ENCODE assay signal across 8 mouse cellular contexts in genomic region chr13:75706457-75706856, GRCm38 (mm10). TPM values are rescaled to one million over a fixed set of nuclear protein-coding genes. Genes with fewer than 3 reads are reported as not detected.
DNase-seq lines count a peak whose midpoint lies in the region; ATAC-seq and TF ChIP-seq lines count a peak whose summit lies in the region.

Gene Ell2, plus strand, starts transcription at chr13:75706757.

- TF ChIP-seq CTCF in testis, adult 2 months (IDR thresholded peaks at IDR 0.05; ENCODE audit: control insufficient read depth, insufficient read depth, insufficient replicate concordance, low read depth, low read length), result no peak

- H3K9ac ChIP-seq in hindbrain, embryonic 11.5 days (ENCODE audit: low read depth, low read length), result peak within 1 kb of the TSS; percentile 68
- peak within 1 kb of the TSS; percentile 96 for H3K9ac ChIP-seq in liver, embryonic 16.5 days (ENCODE audit: low read depth, low read length)

- no peaks in the 10 kb centered on the region for H3K36me3 ChIP-seq in testis, adult 2 months (ENCODE audit: control insufficient read depth, insufficient read depth, low read length)
- H3K36me3 ChIP-seq in forebrain, embryonic 10.5 days (replicated peaks), result no peaks in the 10 kb centered on the region
- H3K36me3 ChIP-seq in hindbrain, embryonic 11.5 days (ENCODE audit: control insufficient read depth, insufficient read depth, low read length), result no peaks in the 10 kb centered on the region
- peaks cover 4% of the 10 kb centered on the region; the same call in 1 of the 2 replicates for H3K36me3 ChIP-seq in liver, embryonic 16.5 days (ENCODE audit: control insufficient read depth, insufficient read depth)

- 89% methylated on average over 1 of the region's 1 CpGs for WGBS in forebrain, embryonic 10.5 days
- 97% methylated on average over 1 of the region's 1 CpGs for WGBS in hindbrain, embryonic 11.5 days
- 95% methylated on average over 1 of the region's 1 CpGs for WGBS in liver, embryonic 16.5 days (ENCODE audit: insufficient replicate concordance)

- no peaks in the 10 kb centered on the region for H3K9me3 ChIP-seq in forebrain, embryonic 10.5 days
- no peaks in the 10 kb centered on the region for H3K9me3 ChIP-seq in hindbrain, embryonic 11.5 days (ENCODE audit: control insufficient read depth, low read length)
- no peaks in the 10 kb centered on the region for H3K9me3 ChIP-seq in liver, embryonic 16.5 days (replicated peaks; ENCODE audit: control insufficient read depth, low read length)

- peak within 1 kb of the TSS; percentile 94 for H3K4me3 ChIP-seq in testis, adult 2 months (ENCODE audit: control insufficient read depth, low read depth, low read length)
- peak within 1 kb of the TSS; percentile 78 for H3K4me3 ChIP-seq in forebrain, embryonic 10.5 days
- peak within 1 kb of the TSS; percentile 72 for H3K4me3 ChIP-seq in hindbrain, embryonic 11.5 days (ENCODE audit: low read depth, low read length)
- peak within 1 kb of the TSS; percentile 95 for H3K4me3 ChIP-seq in liver, embryonic 16.5 days (ENCODE audit: low read depth, low read length)

- H3K27ac ChIP-seq in testis, adult 2 months (ENCODE audit: control insufficient read depth, insufficient read depth, low read depth, low read length), result peak within 1 kb of the TSS; percentile 66
- H3K27ac ChIP-seq in forebrain, embryonic 10.5 days, result peak within 1 kb of the TSS; percentile 83
- 0 out of 2 replicates have a peak within 1 kb of the TSS, but pooled peaks have one; percentile 39 for H3K27ac ChIP-seq in hindbrain, embryonic 11.5 days (ENCODE audit: low read depth, low read length)
- peak within 1 kb of the TSS; percentile 93 for H3K27ac ChIP-seq in liver, embryonic 16.5 days (ENCODE audit: low read length)

- TF ChIP-seq POLR2A in testis, adult 2 months (IDR thresholded peaks at IDR 0.05; ENCODE audit: control insufficient read depth, low read depth, low read length), result no peak

- peaks cover 2% of the 10 kb centered on the region for H3K4me1 ChIP-seq in testis, adult 2 months (ENCODE audit: control insufficient read depth, insufficient read depth, low read length)
- H3K4me1 ChIP-seq in forebrain, embryonic 10.5 days, result peaks cover 14% of the 10 kb centered on the region
- H3K4me1 ChIP-seq in hindbrain, embryonic 11.5 days (replicated peaks; ENCODE audit: control insufficient read depth, insufficient read depth, low read length), result no peaks in the 10 kb centered on the region
- peaks cover 11% of the 10 kb centered on the region for H3K4me1 ChIP-seq in liver, embryonic 16.5 days (ENCODE audit: control insufficient read depth, low read depth, low read length)

- no peaks in the 10 kb centered on the region for H3K27me3 ChIP-seq in testis, adult 2 months (ENCODE audit: control insufficient read depth, insufficient read depth, low read length)
- H3K27me3 ChIP-seq in forebrain, embryonic 10.5 days (ENCODE audit: poor library complexity, severe bottlenecking), result peaks cover 26% of the 10 kb centered on the region
- H3K27me3 ChIP-seq in hindbrain, embryonic 11.5 days (ENCODE audit: control insufficient read depth, insufficient read depth, low read length), result no peaks in the 10 kb centered on the region; the same call in 1 of the 2 replicates
- no peaks in the 10 kb centered on the region for H3K27me3 ChIP-seq in liver, embryonic 16.5 days (ENCODE audit: control insufficient read depth, insufficient read depth, low read depth, low read length)

- H3K4me2 ChIP-seq in hindbrain, embryonic 11.5 days (replicated peaks; ENCODE audit: low read depth, low read length), result peak within 1 kb of the TSS; percentile 80
- peak within 1 kb of the TSS; percentile 68 for H3K4me2 ChIP-seq in liver, embryonic 16.5 days (ENCODE audit: low read depth, low read length)

- no peak for DNase-seq in testis, postnatal 14 days (ENCODE audit: low spot score)
- DNase-seq in forebrain, embryonic 10.5 days (ENCODE audit: extremely low spot score, low spot score), result no peak
- no peak for DNase-seq in hindbrain, embryonic 11.5 days (ENCODE audit: low spot score)
- no peak for DNase-seq in embryo, embryonic 10 days (ENCODE audit: low spot score)
- DNase-seq in urinary bladder, postnatal 14 days (ENCODE audit: low spot score), result no peak

- no peak for ATAC-seq in hindbrain, embryonic 11.5 days (ENCODE audit: low FRiP score)
- no peak for ATAC-seq in liver, embryonic 16.5 days (ENCODE audit: low read depth)
- no peak for ATAC-seq in granulocyte monocyte progenitor cell, adult 5-6 weeks (replicated peaks; ENCODE audit: poor library complexity, severe bottlenecking)

RNA-seq across cellular contexts. Expression of gene Ell2, which starts in this region (rescaled TPM):
- 17.7 and 28.9 TPM in 2 replicates for polyA plus RNA-seq in testis, adult 2 months (2012; rRNA removed)
- polyA plus RNA-seq in forebrain, embryonic 10.5 days (2016; fragmentation: Nextera tagmentation; extraction: Ambion mirVana), result 5.3 and 5.4 TPM in 2 replicates
- 3.8 and 4.7 TPM in 2 replicates for polyA plus RNA-seq in hindbrain, embryonic 11.5 days (2014; fragmentation: Nextera tagmentation; extraction: Ambion mirVana)
- 30.3 and 31.2 TPM in 2 replicates for polyA plus RNA-seq in liver, embryonic 16.5 days (2015; fragmentation: Nextera tagmentation; extraction: Ambion mirVana)
- total RNA-seq in granulocyte monocyte progenitor cell, adult 5-6 weeks (2014; fragmentation: Nextera tagmentation), result 2.4 and 3.5 TPM in 2 replicates
- 3.6 and 6.7 TPM in 2 replicates for total RNA-seq in granulocyte monocyte progenitor cell, adult 5-6 weeks (2017)

Comparison
In these comparisons a context has a peak if more than half of its experiments do, and no peak if none do; other contexts are left out.
1. H3K27ac ChIP-seq: peak in every context shown above with its lines; median percentile 93 in liver, embryonic 16.5 days; 83 in forebrain, embryonic 10.5 days; 66 in testis, adult 2 months; 39 in hindbrain, embryonic 11.5 days.